Mouse (Mus musculus): ENCODE results near the gene Myo16.
A peak's percentile ranks its signal among the peaks of the same experiment; 100 is the strongest.

Myo16 gene

DNA sequence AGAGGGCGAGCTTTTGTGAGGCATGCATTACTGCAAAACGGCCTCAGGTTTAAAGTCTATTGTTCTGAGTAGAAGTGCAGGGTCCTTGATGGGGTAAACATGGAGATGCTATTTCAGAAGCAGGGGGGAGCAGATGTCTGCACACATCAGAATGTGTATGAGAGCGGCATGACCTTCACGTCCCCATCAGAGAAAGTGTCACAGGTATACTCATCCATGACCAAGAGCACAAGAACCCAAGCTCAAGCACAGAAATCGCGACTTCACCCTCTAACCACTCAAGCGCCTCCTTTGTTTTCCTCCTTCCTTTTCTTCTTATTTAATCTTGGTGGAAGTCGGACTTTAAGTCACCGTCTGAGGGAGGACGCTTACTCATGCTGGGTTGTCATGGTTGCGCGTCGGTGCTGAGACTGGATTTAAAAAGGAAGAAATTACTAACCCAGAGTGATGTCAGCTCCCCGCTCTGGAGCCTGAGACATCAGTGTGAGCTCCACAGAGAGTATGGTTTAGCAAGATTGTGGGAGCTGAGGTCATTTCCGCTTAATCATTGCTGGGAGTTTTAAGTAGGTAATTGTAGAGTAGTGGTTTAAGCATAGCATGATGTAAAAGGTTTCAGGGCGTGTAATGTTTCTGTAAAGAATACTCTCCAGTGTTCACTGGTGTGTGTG lies 381.0 kb downstream of the Myo16 start:
- peak in 1 of 2 experiments; percentile 5 for DNase-seq (ENCODE audit: inconsistent age in 2 of 2, low spot score in 1 of 2)

DNA sequence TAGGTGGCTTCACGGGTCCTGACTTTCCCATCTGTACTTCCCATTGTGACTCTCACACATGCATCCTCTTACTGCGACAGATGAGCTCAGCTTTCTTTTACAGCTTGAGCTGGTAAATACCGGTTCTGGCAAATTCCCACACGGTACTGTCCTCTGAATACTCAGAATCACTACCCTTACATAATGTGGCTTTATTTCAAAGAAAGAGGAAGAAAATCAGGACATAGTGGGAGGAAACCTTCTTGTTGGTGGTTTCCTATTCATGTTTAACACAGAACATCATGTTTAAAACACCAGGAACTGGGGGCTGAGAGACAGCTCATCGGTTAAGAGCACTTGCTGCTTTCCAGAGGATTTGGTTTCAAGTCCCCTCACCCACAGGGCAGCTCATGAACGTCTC lies 384.6 kb downstream of the Myo16 start:
- DNase-seq (ENCODE audit: inconsistent age in 2 of 2, low spot score in 1 of 2): no peak

DNA sequence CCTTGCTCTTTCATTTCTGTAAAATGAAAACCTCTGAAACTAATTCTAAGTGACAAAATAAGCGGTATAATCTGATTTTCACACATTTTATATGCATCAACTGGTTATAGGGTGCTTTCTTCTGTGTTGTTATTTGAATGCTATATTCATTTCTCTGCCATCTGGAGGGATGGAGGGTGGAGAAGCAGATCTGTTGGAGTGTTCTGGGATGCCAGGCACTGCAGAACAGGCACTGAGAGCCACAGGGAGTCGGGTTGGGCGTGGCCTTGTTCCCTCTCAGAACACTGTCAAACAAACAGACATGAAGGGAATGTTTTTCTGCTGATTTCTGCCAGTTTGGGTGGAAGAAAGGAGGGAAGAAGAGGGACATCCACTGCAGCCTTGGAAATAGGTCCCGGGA lies 386.0 kb downstream of the Myo16 start:
- DNase-seq (ENCODE audit: inconsistent age in 2 of 2, low spot score in 1 of 2): no peak

DNA sequence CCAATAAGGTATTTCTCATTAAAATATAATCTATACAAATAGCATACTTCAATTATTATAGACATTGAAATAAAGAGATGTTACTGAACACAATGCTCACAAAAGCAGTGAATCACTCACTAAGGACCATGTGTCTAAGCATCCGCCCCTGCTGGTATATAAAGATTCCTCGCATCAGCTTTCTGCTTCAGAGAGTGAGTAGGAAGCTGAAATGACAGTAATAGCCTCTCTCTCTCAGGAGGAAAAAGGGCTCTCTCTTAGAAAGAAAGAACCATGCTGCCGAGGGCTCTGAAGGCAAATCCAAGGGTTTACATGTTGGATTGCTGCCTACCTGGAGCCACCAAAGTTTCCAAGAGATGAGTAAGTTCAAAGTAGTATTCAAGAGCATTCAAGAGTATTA lies 392.2 kb downstream of the Myo16 start:
- no peak for DNase-seq (ENCODE audit: inconsistent age in 2 of 2, low spot score in 1 of 2)

- DNase-seq (ENCODE audit: inconsistent age in 2 of 2, low spot score in 1 of 2): no peak
Observed at GRCm38 (mm10) chr8:10546519-10546918, 392.8 kb downstream of the Myo16 start.

- no peak for DNase-seq (ENCODE audit: inconsistent age in 2 of 2, low spot score in 1 of 2)
Observed at GRCm38 (mm10) chr8:10548003-10548584, 394.4 kb downstream of the Myo16 start.

- no peak for DNase-seq (ENCODE audit: inconsistent age in 2 of 2, low spot score in 1 of 2)
Observed at GRCm38 (mm10) chr8:10549434-10549833, 395.7 kb downstream of the Myo16 start.

DNA sequence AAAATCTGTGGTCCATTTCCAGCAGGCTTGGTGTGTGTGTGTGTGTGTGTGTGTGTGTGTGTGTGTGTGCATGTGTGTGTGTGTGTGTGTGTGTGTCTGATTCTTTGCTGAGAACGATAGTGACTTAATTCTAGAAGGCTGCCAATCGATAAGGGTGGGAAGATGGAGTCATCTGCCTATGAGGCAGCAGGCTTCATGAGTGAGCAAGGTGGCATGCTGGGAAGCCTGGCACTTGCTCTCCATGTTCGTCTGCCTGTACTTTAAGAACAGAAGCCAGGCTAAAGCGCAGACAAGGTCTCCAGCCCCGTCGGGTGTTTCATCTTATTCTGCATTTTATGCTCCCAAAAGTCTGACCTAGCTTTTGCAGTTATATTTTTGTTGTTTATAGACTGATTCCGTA lies 404.2 kb downstream of the Myo16 start:
- no peak for DNase-seq (ENCODE audit: inconsistent age in 2 of 2, low spot score in 1 of 2)

DNA sequence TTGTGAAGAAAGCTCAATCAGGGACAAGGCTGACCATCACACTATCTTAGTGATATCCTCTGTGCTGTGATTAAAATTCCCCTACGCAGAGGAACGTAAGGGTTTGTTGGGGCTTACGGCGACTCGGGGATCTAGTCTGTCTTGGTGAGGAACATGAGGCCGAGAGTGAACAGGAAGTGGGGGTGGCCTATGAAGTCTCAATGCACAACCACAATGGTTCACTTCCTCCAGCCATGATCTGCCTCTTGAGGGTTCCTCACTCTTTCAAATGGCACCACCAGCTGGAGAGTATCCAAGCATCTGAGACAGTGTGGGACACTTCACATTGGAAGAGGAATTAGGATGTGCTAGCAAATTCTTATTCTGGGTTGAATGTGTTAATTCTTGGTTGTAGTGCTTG lies 405.8 kb downstream of the Myo16 start:
- DNase-seq (ENCODE audit: inconsistent age in 2 of 2, low spot score in 1 of 2): no peak

DNA sequence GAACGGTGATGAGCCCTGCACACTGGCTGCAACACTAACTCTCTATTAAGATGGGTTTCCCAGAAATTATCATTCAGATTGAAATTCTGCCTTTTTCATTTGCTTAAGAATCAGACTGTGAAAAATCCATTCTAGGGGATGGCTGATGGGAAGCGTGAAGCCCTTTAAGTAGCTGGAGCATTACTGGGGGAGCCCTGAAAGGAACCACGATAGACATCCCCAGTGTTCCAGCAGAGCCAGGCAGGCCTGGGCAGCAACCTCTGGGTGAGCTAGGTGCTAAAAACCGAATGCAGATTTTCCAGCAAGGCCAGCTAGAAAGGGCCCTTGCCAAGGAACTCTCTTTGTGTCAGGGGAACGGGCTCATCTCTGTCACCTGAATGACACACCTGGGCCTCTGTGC lies 407.9 kb downstream of the Myo16 start:
- no peak for DNase-seq (ENCODE audit: inconsistent age in 2 of 2, low spot score in 1 of 2)

DNA sequence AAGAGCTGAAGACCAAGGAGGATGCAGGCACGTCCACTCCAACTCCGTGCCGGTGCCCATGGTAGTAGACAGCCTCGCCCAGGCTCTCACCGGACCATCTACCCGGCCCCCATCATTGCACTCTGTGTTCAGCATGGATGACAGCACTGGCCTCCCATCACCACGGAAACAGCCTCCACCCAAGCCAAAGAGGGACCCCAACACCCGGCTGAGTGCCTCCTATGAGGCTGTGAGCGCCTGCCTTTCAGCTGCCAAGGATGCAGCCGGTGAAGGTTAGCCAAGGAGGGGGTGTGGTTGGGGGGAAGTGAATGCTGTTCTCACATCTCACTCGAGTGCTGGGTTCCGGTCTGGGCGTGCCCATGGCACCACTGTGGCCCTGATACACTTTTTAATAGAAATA lies 408.3 kb downstream of the Myo16 start:
- no peak for DNase-seq (ENCODE audit: inconsistent age in 2 of 2, low spot score in 1 of 2)

- no peak for DNase-seq (ENCODE audit: inconsistent age in 2 of 2, low spot score in 1 of 2)
Observed at GRCm38 (mm10) chr8:10562636-10563035, 408.9 kb downstream of the Myo16 start.

- DNase-seq (ENCODE audit: inconsistent age in 2 of 2, low spot score in 1 of 2): no peak
Observed at GRCm38 (mm10) chr8:10565231-10566029, 411.7 kb downstream of the Myo16 start.

DNA sequence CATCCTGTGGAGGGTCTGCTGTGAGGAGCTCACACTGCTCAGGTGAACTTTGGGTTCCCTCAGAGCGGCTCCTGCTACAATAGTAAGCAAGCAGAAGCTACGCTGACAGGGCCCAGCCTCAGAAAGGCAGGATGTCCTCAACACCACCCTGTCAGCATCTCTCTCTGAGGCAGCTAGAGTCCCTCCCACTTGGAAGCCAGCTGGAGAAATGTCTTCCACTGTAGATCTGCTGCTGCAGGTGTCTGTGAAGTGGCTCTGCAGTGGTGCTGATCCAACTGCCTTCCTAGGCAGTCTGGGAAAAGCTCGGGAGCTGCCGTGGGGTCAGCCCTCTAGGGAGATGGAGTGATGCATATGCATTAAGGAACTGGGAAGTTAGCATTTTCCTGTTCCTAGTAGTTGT lies 414.7 kb downstream of the Myo16 start:
- DNase-seq (ENCODE audit: inconsistent age in 2 of 2, low spot score in 1 of 2): no peak

- peak; percentile 75 to 92 for DNase-seq (ENCODE audit: inconsistent age in 2 of 2, low spot score in 1 of 2)
Observed at GRCm38 (mm10) chr8:10574096-10574495, 420.4 kb downstream of the Myo16 start.

- no peak for DNase-seq (ENCODE audit: inconsistent age in 2 of 2, low spot score in 1 of 2)
Observed at GRCm38 (mm10) chr8:10575244-10575643, 421.5 kb downstream of the Myo16 start.

DNA sequence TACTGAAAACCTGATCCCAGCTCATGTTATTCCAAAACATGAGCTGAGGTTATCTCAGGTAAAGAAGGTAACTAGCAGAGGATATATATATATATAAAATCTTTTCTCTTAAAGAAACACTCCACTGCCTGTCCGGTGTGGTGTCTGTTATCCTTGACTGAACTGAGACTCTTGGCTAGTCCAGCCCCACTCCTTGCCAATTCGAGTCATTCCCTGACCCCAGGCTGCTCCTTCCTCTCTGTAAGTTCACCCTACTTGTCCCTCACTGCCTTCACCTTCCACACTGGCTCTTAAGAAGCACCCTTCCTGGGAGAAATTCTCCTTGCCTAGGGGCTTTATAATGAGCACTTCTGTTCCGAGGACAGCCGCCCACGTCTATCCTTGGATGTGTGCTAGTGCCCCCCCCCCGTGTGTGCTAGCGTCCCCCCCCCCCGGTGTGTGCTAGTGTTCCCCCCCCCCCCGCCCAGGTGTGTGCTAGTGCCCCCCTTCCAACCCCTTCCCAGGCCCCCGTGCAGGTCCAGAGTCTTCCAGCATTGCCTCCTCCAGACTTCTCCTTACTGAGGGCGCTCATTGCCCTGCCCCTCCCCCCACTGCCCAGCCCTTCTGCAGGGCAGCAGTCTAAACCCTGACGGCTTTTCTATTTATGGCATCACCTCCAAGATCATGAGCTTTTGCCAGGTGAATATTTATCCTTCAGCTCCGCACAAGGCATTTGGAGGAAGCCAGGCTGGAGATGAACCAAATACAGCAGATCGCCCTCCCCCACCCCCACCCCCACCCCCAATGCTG lies 433.4 kb downstream of the Myo16 start:
- DNase-seq (ENCODE audit: inconsistent age in 2 of 2, low spot score in 1 of 2): peak; percentile 7 to 31

DNA sequence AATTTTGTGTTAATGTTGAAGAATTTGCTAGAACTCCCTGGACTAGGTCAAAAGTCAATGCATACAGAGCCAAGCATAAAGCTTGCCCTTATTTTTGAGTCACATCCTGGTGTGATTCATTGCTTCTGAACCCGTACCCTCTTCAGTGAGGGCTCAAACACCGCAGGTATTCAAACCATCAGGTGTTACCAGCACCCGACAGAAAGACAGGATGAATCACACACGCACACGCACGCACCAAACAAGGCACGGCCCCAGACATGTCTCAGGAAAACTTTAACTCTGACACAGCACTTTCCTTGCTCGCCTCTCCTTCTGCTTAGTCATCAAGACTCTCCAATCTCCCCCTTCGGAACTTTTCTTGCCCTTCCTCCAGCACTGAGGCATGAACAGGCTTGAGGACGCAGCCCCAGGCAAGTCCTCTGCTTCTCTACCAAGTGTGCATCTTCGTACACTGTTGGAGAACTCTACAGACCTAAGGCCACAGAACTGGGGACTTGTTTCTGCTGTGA lies 435.8 kb downstream of the Myo16 start:
- DNase-seq (ENCODE audit: inconsistent age in 2 of 2, low spot score in 1 of 2): no peak

DNA sequence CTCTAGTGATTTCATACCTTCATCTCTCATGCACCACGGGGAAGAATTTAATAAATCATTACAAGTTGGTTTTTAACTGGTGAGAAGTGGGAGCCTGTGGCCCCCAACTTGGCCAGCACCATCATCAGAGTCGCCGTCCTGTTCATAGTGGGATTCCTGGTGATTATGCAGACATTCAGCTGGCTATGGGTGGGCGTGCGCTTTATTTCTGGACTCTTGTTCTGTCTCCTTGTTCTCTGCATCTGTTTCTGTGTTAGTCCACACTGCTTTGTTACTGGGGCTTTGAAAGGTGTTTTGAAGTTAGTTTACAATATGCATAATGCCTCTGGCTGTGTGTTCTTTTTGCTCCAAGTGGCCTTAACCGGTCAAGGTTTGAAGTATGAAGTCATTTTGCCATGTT lies 439.2 kb downstream of the Myo16 start:
- DNase-seq (ENCODE audit: inconsistent age in 2 of 2, low spot score in 1 of 2): no peak

GRCm38 (mm10) chr8:10596353-10596752 lies 442.6 kb downstream of the Myo16 start:
- no peak for DNase-seq (ENCODE audit: inconsistent age in 2 of 2, low spot score in 1 of 2)

GRCm38 (mm10) chr8:10597595-10597994 lies 443.9 kb downstream of the Myo16 start:
- DNase-seq (ENCODE audit: inconsistent age in 2 of 2, low spot score in 1 of 2): no peak
